Mouse (Mus musculus) liver (tissue): ENCODE measurements around the gene Tshz2.

Experiments
- DNase-seq: peaks from one replicate; pipeline ENCODE4 v3.0.0-alpha.2; 2020; ENCODE audit warnings: mixed read lengths

Gene Tshz2

GRCm38 (mm10) chr2:169892441-169893038, 259.7 kb downstream of the Tshz2 start:
- DNase-seq: no peak

- DNase-seq: no peak
These were observed 270.1 kb downstream of the Tshz2 start for GRCm38 (mm10) chr2:169902896-169903295.

- no peak for DNase-seq
These were observed 273.6 kb downstream of the Tshz2 start for GRCm38 (mm10) chr2:169906396-169906795.

GRCm38 (mm10) chr2:169907979-169908378, 275.2 kb downstream of the Tshz2 start:
- no peak for DNase-seq

GRCm38 (mm10) chr2:169910606-169911005, 277.8 kb downstream of the Tshz2 start:
- DNase-seq: no peak

- DNase-seq: no peak
These were observed 280.0 kb downstream of the Tshz2 start for GRCm38 (mm10) chr2:169912826-169913225.

GRCm38 (mm10) chr2:169914903-169915302, 282.1 kb downstream of the Tshz2 start:
- no peak for DNase-seq

GRCm38 (mm10) chr2:169915326-169915725, 282.5 kb downstream of the Tshz2 start:
- DNase-seq: no peak

- no peak for DNase-seq
These were observed 286.4 kb downstream of the Tshz2 start for GRCm38 (mm10) chr2:169919111-169919695.

GRCm38 (mm10) chr2:169924177-169924810, 291.5 kb downstream of the Tshz2 start:
- DNase-seq: no peak

- DNase-seq: no peak
These were observed 292.7 kb downstream of the Tshz2 start for GRCm38 (mm10) chr2:169925466-169925865.

- DNase-seq: no peak
These were observed 293.2 kb downstream of the Tshz2 start for GRCm38 (mm10) chr2:169926016-169926415.

- no peak for DNase-seq
These were observed 294.6 kb downstream of the Tshz2 start for GRCm38 (mm10) chr2:169927401-169927800.

GRCm38 (mm10) chr2:169928447-169929120, 295.8 kb downstream of the Tshz2 start:
- no peak for DNase-seq

- DNase-seq: peak; percentile 17
These were observed 297.0 kb downstream of the Tshz2 start for GRCm38 (mm10) chr2:169929540-169930497.

GRCm38 (mm10) chr2:169935642-169936041, 302.8 kb downstream of the Tshz2 start:
- DNase-seq: no peak

- DNase-seq: no peak
These were observed 307.7 kb downstream of the Tshz2 start for GRCm38 (mm10) chr2:169940297-169941142.

GRCm38 (mm10) chr2:169943727-169944126, 310.9 kb downstream of the Tshz2 start:
- DNase-seq: no peak

- DNase-seq: no peak
These were observed 315.3 kb downstream of the Tshz2 start for GRCm38 (mm10) chr2:169948139-169948538.

GRCm38 (mm10) chr2:169951041-169951440, 318.2 kb downstream of the Tshz2 start:
- no peak for DNase-seq

- DNase-seq: no peak
These were observed 320.2 kb downstream of the Tshz2 start for GRCm38 (mm10) chr2:169952981-169953380.
